ENCODE assay signal across 23 mouse cellular contexts in the genomic region with DNA sequence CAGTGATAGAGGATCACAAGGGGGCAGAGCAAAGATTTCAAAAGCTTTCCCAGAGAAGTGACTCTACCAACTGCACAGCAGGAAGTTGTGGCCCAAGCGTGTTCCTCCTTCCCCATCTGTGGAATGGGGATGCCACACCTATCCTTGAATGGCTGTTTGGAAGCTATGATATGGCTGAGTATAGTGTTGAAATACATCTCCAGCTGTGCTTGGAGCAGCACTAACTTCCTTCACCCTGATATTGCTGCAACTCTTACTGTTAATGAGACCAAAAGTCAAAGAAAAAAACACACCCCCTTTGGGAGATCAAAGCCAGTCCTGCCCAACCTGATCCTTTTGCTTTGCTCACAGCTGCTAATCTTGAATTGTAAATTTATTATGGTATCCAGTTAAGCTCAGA.
A peak's percentile ranks its signal among the peaks of the same experiment; 100 is the strongest.
DNase-seq lines count a peak whose midpoint lies in the region; ATAC-seq and TF ChIP-seq lines count a peak whose summit lies in the region.
"Had no signal": no experiment of that assay in that cellular context is flagged by ENCODE, and none has a peak within 500 bp of the region (broad histone marks: within the 10 kb centered on the region; RNA-seq: fewer than 3 reads in every experiment).

No protein-coding gene starts in this region.

- H3K4me2 ChIP-seq in intestine, postnatal 0 days (replicated peaks; ENCODE audit: low read depth) = no peak overlapping the region
- H3K4me2 ChIP-seq: embryonic facial prominence, embryonic 15.5 days; hindbrain, embryonic 13.5 days had no signal

- 53% methylated on average over 1 of the region's 1 CpGs for WGBS in lung, adult 2 months
- WGBS in intestine, postnatal 0 days = 35% methylated on average over 1 of the region's 1 CpGs
- WGBS in small intestine, adult 2 months = 21% methylated on average over 1 of the region's 1 CpGs

- H3K36me3 ChIP-seq in intestine, postnatal 0 days (ENCODE audit: control insufficient read depth, insufficient read depth) = no peaks in the 10 kb centered on the region
- no peaks in the 10 kb centered on the region for H3K36me3 ChIP-seq in small intestine, adult 2 months (ENCODE audit: control insufficient read depth, insufficient read depth, low read length)
- H3K36me3 ChIP-seq: embryonic facial prominence, embryonic 15.5 days; hindbrain, embryonic 13.5 days had no signal

- intact Hi-C loops in heart, postnatal 25 days (cut with DNase I) = no loop called here

- H3K9me3 ChIP-seq in intestine, postnatal 0 days (ENCODE audit: control insufficient read depth) = no peaks in the 10 kb centered on the region
- H3K9me3 ChIP-seq: embryonic facial prominence, embryonic 15.5 days; forebrain, embryonic 10.5 days; hindbrain, embryonic 13.5 days had no signal

- no peak for TF ChIP-seq POLR2A in lung, adult 2 months (IDR thresholded peaks at IDR 0.05; ENCODE audit: borderline replicate concordance, extremely low read depth, low read depth, low read length)
- TF ChIP-seq POLR2A in small intestine, adult 2 months (IDR thresholded peaks at IDR 0.05; ENCODE audit: low read depth, low read length) = no peak

- peak; percentile 10 for DNase-seq in lung, postnatal 36 days
- DNase-seq in lung, adult 2 months = no peak
- no peak for DNase-seq in adrenal gland, adult 2 months
- DNase-seq in testis, postnatal 14 days (ENCODE audit: low spot score) = no peak
- no peak for DNase-seq in heart, postnatal 25 days (ENCODE audit: low spot score)
- DNase-seq: adrenal gland, postnatal 25 days; cerebellum, adult 18-20 months; cerebellum, adult 9-11 months; cerebellum, postnatal 36 days; gastrocnemius, adult 2 months; gastrocnemius, postnatal 25 days; heart, adult 11 months; heart, postnatal 10 days had no signal

- H3K27me3 ChIP-seq in intestine, postnatal 0 days (replicated peaks; ENCODE audit: control insufficient read depth, insufficient read depth, low read length) = no peaks in the 10 kb centered on the region
- H3K27me3 ChIP-seq in small intestine, adult 2 months (ENCODE audit: control insufficient read depth, insufficient read depth, low read length) = no peaks in the 10 kb centered on the region
- H3K27me3 ChIP-seq: CH12.LX; embryonic facial prominence, embryonic 15.5 days; hindbrain, embryonic 13.5 days; Patski had no signal

- peaks cover 8% of the 10 kb centered on the region for H3K4me1 ChIP-seq in lung, adult 2 months (ENCODE audit: control insufficient read depth, insufficient read depth, low read length)
- H3K4me1 ChIP-seq in intestine, postnatal 0 days (replicated peaks; ENCODE audit: control insufficient read depth, insufficient read depth, low read length) = no peaks in the 10 kb centered on the region
- peaks cover 16% of the 10 kb centered on the region; the same call in 1 of the 2 replicates for H3K4me1 ChIP-seq in small intestine, adult 2 months (ENCODE audit: control insufficient read depth, insufficient read depth, insufficient read length, low read length)
- H3K4me1 ChIP-seq: embryonic facial prominence, embryonic 15.5 days; hindbrain, embryonic 13.5 days had no signal

- no peak overlapping the region for H3K9ac ChIP-seq in intestine, postnatal 0 days (ENCODE audit: low read depth, low read length)
- H3K9ac ChIP-seq: embryonic facial prominence, embryonic 15.5 days; hindbrain, embryonic 13.5 days had no signal

- TF ChIP-seq CTCF in lung, adult 2 months (IDR thresholded peaks at IDR 0.05; ENCODE audit: insufficient read depth, low read length) = no peak
- TF ChIP-seq CTCF in intestine, postnatal 0 days (IDR thresholded peaks at IDR 0.05; ENCODE audit: low read depth) = no peak
- no peak for TF ChIP-seq CTCF in small intestine, adult 2 months (IDR thresholded peaks at IDR 0.05; ENCODE audit: extremely low read depth, insufficient read length, insufficient replicate concordance, low read depth, low read length)

- H3K27ac ChIP-seq in intestine, postnatal 0 days (ENCODE audit: low read depth, low read length) = no peak overlapping the region
- peak overlapping the region; percentile 71 for H3K27ac ChIP-seq in small intestine, adult 2 months (ENCODE audit: insufficient read depth, low read depth, low read length)
- H3K27ac ChIP-seq: embryonic facial prominence, embryonic 15.5 days; forebrain, embryonic 10.5 days; gastrocnemius, adult 2 months; hindbrain, embryonic 13.5 days had no signal

- ATAC-seq in intestine, postnatal 0 days = peak; percentile 93
- ATAC-seq: activated CD4-positive, CD25-positive, alpha-beta regulatory T cell, adult 4 months; forebrain, embryonic 14.5 days; Patski had no signal

- H3K4me3 ChIP-seq in lung, adult 2 months (replicated peaks; ENCODE audit: extremely low read depth, low read depth, low read length) = no peak overlapping the region
- no peak overlapping the region for H3K4me3 ChIP-seq in intestine, postnatal 0 days (ENCODE audit: low read depth, low read length)
- no peak overlapping the region for H3K4me3 ChIP-seq in small intestine, adult 2 months (ENCODE audit: low read depth, low read length)
- H3K4me3 ChIP-seq: embryonic facial prominence, embryonic 15.5 days; erythroblast, embryonic 14.5 days; forebrain, embryonic 10.5 days; gastrocnemius, adult 2 months; hindbrain, embryonic 13.5 days had no signal
